Mouse (Mus musculus) heart, adult 2 months (tissue): ENCODE measurements around the gene Bnc2. TPM values are rescaled to one million over a fixed set of nuclear protein-coding genes. Genes with fewer than 3 reads are reported as not detected.

Experiments
- DNase-seq, 2 experiments: peaks; one replicate each; pipeline ENCODE4 v3.0.0; 2021
- H3K27ac ChIP-seq: fragments of 200-600 bp; 2 replicates; pipeline ENCODE4 v1.8.1; 2022
- H3K27me3 ChIP-seq: fragments of 200-500 bp; 2 replicates; pipeline ENCODE4 v1.6.1; 2012; ENCODE audit warnings: mild to moderate bottlenecking, low read length, inconsistent platforms, mixed read lengths; ENCODE audit not compliant: control insufficient read depth, insufficient read depth
- H3K36me3 ChIP-seq: fragments of 200-500 bp; 2 replicates; pipeline ENCODE4 v1.6.1; 2012; ENCODE audit warnings: low read length, inconsistent platforms; ENCODE audit not compliant: control insufficient read depth, insufficient read depth
- H3K4me1 ChIP-seq: fragments of 200-500 bp; 2 replicates; pipeline ENCODE4 v1.6.1; 2011; ENCODE audit warnings: low read length; ENCODE audit not compliant: control insufficient read depth, insufficient read depth
- H3K4me3 ChIP-seq: fragments of 200-600 bp; 2 replicates; pipeline ENCODE4 v1.8.1; 2022
- H3K79me2 ChIP-seq: fragments of 200-500 bp; replicated peaks from 2 replicates; pipeline ENCODE4 v1.6.1; 2012; ENCODE audit warnings: mild to moderate bottlenecking, inconsistent platforms, low read length, moderate library complexity, mixed read lengths; ENCODE audit not compliant: control insufficient read depth, insufficient read depth
- H3K9ac ChIP-seq: fragments of 200-500 bp; 2 replicates; pipeline ENCODE4 v1.6.1; 2012; ENCODE audit warnings: low read depth, mild to moderate bottlenecking, control low read depth, inconsistent platforms, low read length, mixed read lengths
- CTCF ChIP-seq: fragments of 200-600 bp; IDR thresholded peaks from 2 replicates; pipeline ENCODE4 v1.8.1; 2022; ENCODE audit warnings: antibody characterized with exemption, mild to moderate bottlenecking, moderate library complexity
- EP300 ChIP-seq: fragments of 200-500 bp; IDR thresholded peaks from 2 replicates; pipeline ENCODE4 v1.6.1; 2011; ENCODE audit warnings: low read depth, low read length, control low read depth; ENCODE audit not compliant: insufficient read depth
- POLR2A ChIP-seq: fragments of 200-500 bp; IDR thresholded peaks from 2 replicates; pipeline ENCODE4 v1.6.1; 2011; ENCODE audit warnings: mild to moderate bottlenecking, low read depth, low read length, control low read depth; ENCODE audit not compliant: insufficient read depth
- WGBS: fragments of 180-500 bp; shearing (Covaris S2); methylation state at CpG from one replicate; pipeline ENCODE4 v1.1.7; 2018; 5-methylcytosine and 5-hydroxymethylcytosine counted together
- intact Hi-C: fragments of 180-260 bp; cut with DNase I; formaldehyde crosslinking; loops from one replicate; pipeline ENCODE4 v1.15.1; 2025
- polyA plus RNA-seq: library from polyadenylated mRNA; depleted of rRNA; stranded (reverse); fragments of >200 nt; gene quantifications from 2 replicates; pipeline ENCODE4 v1.2.3, GENCODE M21; 2012
- total RNA-seq, 2 experiments: library from RNA; stranded (reverse); gene quantifications; 2 replicates each; pipeline ENCODE4 v1.2.3; 2021

The Bnc2 gene
- total and polyA plus RNA-seq, 3 experiments, result 1.6 to 3.0 (median 2.6) TPM

GRCm38 (mm10) chr4:84639166-84639565 lies 35.9 kb downstream of the Bnc2 start:
- Histone ChIP-seq H3K4me1 (no peaks in the 10 kb centered on the region), H3K27ac (no peak overlapping the region), H3K4me3 (no peak overlapping the region), H3K79me2 (no peaks in the 10 kb centered on the region), H3K36me3 (no peaks in the 10 kb centered on the region), H3K9ac (no peak overlapping the region), H3K27me3 (no peaks in the 10 kb centered on the region)
- intact Hi-C loops, result no loop called here
- DNase-seq, result no peak
- TF ChIP-seq CTCF (no peak), EP300 (no peak)
- 69% methylated on average over 6 of the region's 6 CpGs for WGBS

- TF ChIP-seq CTCF (no peak), EP300 (no peak), POLR2A (no peak)
- H3K27me3 ChIP-seq, result no peaks in the 10 kb centered on the region
- H3K27ac ChIP-seq, result no peak overlapping the region
- no peaks in the 10 kb centered on the region for H3K79me2 ChIP-seq
- intact Hi-C loops, result no loop called here
- DNase-seq, result no peak
- no peaks in the 10 kb centered on the region for H3K4me1 ChIP-seq
- WGBS, result 7% methylated on average over 10 of the region's 10 CpGs
- H3K9ac ChIP-seq, result no peak overlapping the region
- H3K4me3 ChIP-seq, result no peak overlapping the region
- H3K36me3 ChIP-seq, result no peaks in the 10 kb centered on the region
These were observed 37.4 kb downstream of the Bnc2 start for GRCm38 (mm10) chr4:84637641-84638040.

GRCm38 (mm10) chr4:84634751-84635150 lies 40.3 kb downstream of the Bnc2 start:
- Histone ChIP-seq H3K27me3 (no peaks in the 10 kb centered on the region), H3K36me3 (no peaks in the 10 kb centered on the region), H3K27ac (no peak overlapping the region), H3K9ac (no peak overlapping the region), H3K4me1 (no peaks in the 10 kb centered on the region), H3K79me2 (no peaks in the 10 kb centered on the region), H3K4me3 (no peak overlapping the region)
- no peak for DNase-seq
- 65% methylated on average over 4 of the region's 4 CpGs for WGBS
- TF ChIP-seq CTCF (no peak), EP300 (no peak), POLR2A (no peak)
- intact Hi-C loops, result no loop called here

GRCm38 (mm10) chr4:84633991-84634390 lies 41.1 kb downstream of the Bnc2 start:
- H3K27me3 ChIP-seq, result no peaks in the 10 kb centered on the region
- 88% methylated on average over 1 of the region's 1 CpGs for WGBS
- no peaks in the 10 kb centered on the region for H3K79me2 ChIP-seq
- intact Hi-C loops, result no loop called here
- no peak overlapping the region for H3K4me3 ChIP-seq
- H3K27ac ChIP-seq, result no peak overlapping the region
- no peaks in the 10 kb centered on the region for H3K4me1 ChIP-seq
- no peaks in the 10 kb centered on the region for H3K36me3 ChIP-seq
- TF ChIP-seq POLR2A, result no peak
- no peak for DNase-seq
- no peak overlapping the region for H3K9ac ChIP-seq

GRCm38 (mm10) chr4:84632832-84633789 lies 42.0 kb downstream of the Bnc2 start:
- no peak for DNase-seq
- Histone ChIP-seq H3K79me2 (no peaks in the 10 kb centered on the region), H3K4me1 (no peaks in the 10 kb centered on the region), H3K36me3 (no peaks in the 10 kb centered on the region), H3K9ac (no peak overlapping the region), H3K27me3 (no peaks in the 10 kb centered on the region), H3K4me3 (no peak overlapping the region), H3K27ac (no peak overlapping the region)
- WGBS, result 74% methylated on average over 12 of the region's 12 CpGs
- intact Hi-C loops, result no loop called here
- TF ChIP-seq POLR2A, result no peak
- TF ChIP-seq EP300, result no peak
- no peak for TF ChIP-seq CTCF

GRCm38 (mm10) chr4:84627616-84628015 lies 47.5 kb downstream of the Bnc2 start:
- no peaks in the 10 kb centered on the region for H3K27me3 ChIP-seq
- H3K4me3 ChIP-seq, result no peak overlapping the region
- TF ChIP-seq POLR2A (no peak), CTCF (no peak), EP300 (no peak)
- WGBS, result 81% methylated on average over 7 of the region's 7 CpGs
- no peaks in the 10 kb centered on the region for H3K36me3 ChIP-seq
- DNase-seq, result no peak
- intact Hi-C loops, result no loop called here
- H3K79me2 ChIP-seq, result no peaks in the 10 kb centered on the region
- no peak overlapping the region for H3K27ac ChIP-seq
- no peak overlapping the region for H3K9ac ChIP-seq
- no peaks in the 10 kb centered on the region; the same call in 1 of the 2 replicates for H3K4me1 ChIP-seq
